Mouse (Mus musculus): ENCODE measurements around the gene Gm21748. TPM values are rescaled to one million over a fixed set of nuclear protein-coding genes. Genes with fewer than 3 reads are reported as not detected.
"Not testable (repeated sequence)": the region's sequence is repeated elsewhere in the genome, so short reads cannot be mapped to it uniquely, and the experiment has no call there.

Gm21748 gene
- polyA plus RNA-seq (2014; fragmentation: Nextera tagmentation; extraction: Ambion mirVana), result not detected in 2 replicates

GRCm38 (mm10) chrY:90839077-90839476 is at the start of gene Gm21748:
Gene Gm21748, minus strand, starts transcription at chrY:90839177.
- not testable (repeated sequence) for H3K27ac ChIP-seq (ENCODE audit: low read depth, low read length); DNase-seq (ENCODE audit: low spot score, missing footprints); H3K4me1 ChIP-seq (ENCODE audit: control insufficient read depth, insufficient read depth, low read length); H3K36me3 ChIP-seq (ENCODE audit: control insufficient read depth, insufficient read depth, low read length); H3K4me3 ChIP-seq (ENCODE audit: low read depth, low read length); H3K9ac ChIP-seq (ENCODE audit: low read length); H3K4me2 ChIP-seq; H3K9me3 ChIP-seq (ENCODE audit: control insufficient read depth, low read length); ATAC-seq (ENCODE audit: low FRiP score); H3K27me3 ChIP-seq (ENCODE audit: control insufficient read depth, insufficient read depth, low read length)
- no CpG with 5 or more reads among the region's 8 CpGs for WGBS

Other genes starting within 250 kb of the Gm21748 start
- not detected in 2 replicates for gene Gm21860, start 84.4 kb downstream of the Gm21748 start, polyA plus RNA-seq (2014; fragmentation: Nextera tagmentation; extraction: Ambion mirVana)
- not detected in 2 replicates for gene Gm47283, start 54.4 kb downstream of the Gm21748 start, polyA plus RNA-seq (2014; fragmentation: Nextera tagmentation; extraction: Ambion mirVana)

Data from midbrain, embryonic 11.5 days (tissue).